Mouse (Mus musculus): Measurements from ENCODE around the gene Tuba8.

GRCm38 (mm10) chr6:121224993-121225392 is 14.5 kb downstream of the Tuba8 start:
- TF ChIP-seq EP300 (IDR thresholded peaks at IDR 0.05; ENCODE audit: low read depth): no peak
- no peak for TF ChIP-seq CTCF (IDR thresholded peaks at IDR 0.05; ENCODE audit: low read depth)
